Mouse (Mus musculus) ES-E14 (cell line): ENCODE data around the gene Slc25a41.

Experiments used
- CHD2 ChIP-seq: IDR thresholded peaks from 2 replicates; pipeline ENCODE4 v1.6.1; 2014; ENCODE audit warnings: mild to moderate bottlenecking, low read depth, low read length, inconsistent platforms
- HCFC1 ChIP-seq: IDR thresholded peaks from 2 replicates; pipeline ENCODE4 v1.6.1; 2012; ENCODE audit warnings: low read length, inconsistent platforms, borderline replicate concordance; ENCODE audit not compliant: insufficient read depth
- ZC3H11A ChIP-seq: IDR thresholded peaks from 2 replicates; pipeline ENCODE4 v1.6.1; 2012; ENCODE audit warnings: low read depth, mild to moderate bottlenecking, inconsistent platforms, low read length, borderline replicate concordance
- ZNF384 ChIP-seq: IDR thresholded peaks from 2 replicates; pipeline ENCODE4 v1.6.1; 2012; ENCODE audit warnings: low read depth, low read length, inconsistent platforms

- peak; percentile 83 for TF ChIP-seq CHD2
- TF ChIP-seq ZNF384, result no peak
- peak; percentile 70; the same call in 1 of the 2 replicates for TF ChIP-seq ZC3H11A
- TF ChIP-seq HCFC1, result peak; percentile 49; the same call in 1 of the 2 replicates
Observed at GRCm38 (mm10) chr17:56997029-56997667, 44.3 kb downstream of the Slc25a41 start, which contains the start of gene Alkbh7.
